Comparison of ENCODE assay signal across 15 mouse cellular contexts in genomic region chr6:52196811-52197210, GRCm38 (mm10). TPM values are rescaled to one million over a fixed set of nuclear protein-coding genes. Genes with fewer than 3 reads are reported as not detected.
DNase-seq lines count a peak whose midpoint lies in the region; ATAC-seq and TF ChIP-seq lines count a peak whose summit lies in the region.
"Had no signal": no experiment of that assay in that cellular context is flagged by ENCODE, and none has a peak within 500 bp of the region (broad histone marks: within the 10 kb centered on the region; RNA-seq: fewer than 3 reads in every experiment).

No protein-coding gene starts in this region.

- ATAC-seq in hindbrain, embryonic 11.5 days (ENCODE audit: low FRiP score): no peak
- ATAC-seq in neural tube, embryonic 11.5 days (ENCODE audit: insufficient read depth, low FRiP score, low TSS enrichment): no peak; the same call in 1 of the 2 replicates
- peak; percentile 37 for ATAC-seq in lung, postnatal 0 days

- DNase-seq in hindbrain, embryonic 11.5 days (ENCODE audit: low spot score): no peak
- DNase-seq in hindbrain, embryonic 10.5 days (ENCODE audit: low spot score): no peak
- DNase-seq in neural tube, embryonic 11.5 days (ENCODE audit: low spot score): peak; percentile 60
- no peak for DNase-seq in neural tube, embryonic 10.5 days (ENCODE audit: extremely low spot score, low spot score)
- DNase-seq in lung, postnatal 0 days (ENCODE audit: low spot score): no peak
- no peak for DNase-seq in urinary bladder, postnatal 10 days (ENCODE audit: low spot score)
- no peak for DNase-seq in embryo, embryonic 9.5 days (ENCODE audit: extremely low spot score)
- DNase-seq in layer of hippocampus, postnatal 25 days (ENCODE audit: extremely low spot score in 1 of 2, low spot score in 1 of 2): no peak
- DNase-seq: thymus, adult 2 months had no signal

- TF ChIP-seq CTCF in lung, postnatal 0 days (IDR thresholded peaks at IDR 0.05): no peak

- 0 out of 2 replicates have a peak overlapping the region, but pooled peaks have one; percentile 2 for H3K4me3 ChIP-seq in hindbrain, embryonic 11.5 days (ENCODE audit: low read depth, low read length)
- H3K4me3 ChIP-seq in hindbrain, embryonic 10.5 days: no peak overlapping the region
- peak overlapping the region; percentile 87 for H3K4me3 ChIP-seq in neural tube, embryonic 11.5 days (ENCODE audit: low read depth, low read length)
- H3K4me3 ChIP-seq in lung, postnatal 0 days (ENCODE audit: low read depth, low read length): no peak overlapping the region
- H3K4me3 ChIP-seq: forebrain, embryonic 10.5 days; limb, embryonic 15.5 days had no signal

- no peaks in the 10 kb centered on the region for H3K36me3 ChIP-seq in hindbrain, embryonic 11.5 days (ENCODE audit: control insufficient read depth, insufficient read depth, low read length)
- H3K36me3 ChIP-seq in hindbrain, embryonic 10.5 days: no peaks in the 10 kb centered on the region
- H3K36me3 ChIP-seq in neural tube, embryonic 11.5 days (ENCODE audit: control insufficient read depth, insufficient read depth, low read length): peaks cover 3% of the 10 kb centered on the region; the same call in 1 of the 2 replicates
- H3K36me3 ChIP-seq in lung, postnatal 0 days (ENCODE audit: insufficient read depth, low read length): no peaks in the 10 kb centered on the region
- H3K36me3 ChIP-seq: forebrain, embryonic 10.5 days; limb, embryonic 15.5 days had no signal

- no peaks in the 10 kb centered on the region for H3K9me3 ChIP-seq in hindbrain, embryonic 11.5 days (ENCODE audit: control insufficient read depth, low read length)
- H3K9me3 ChIP-seq in hindbrain, embryonic 10.5 days: no peaks in the 10 kb centered on the region
- no peaks in the 10 kb centered on the region for H3K9me3 ChIP-seq in neural tube, embryonic 11.5 days (ENCODE audit: control insufficient read depth, low read length)
- H3K9me3 ChIP-seq in lung, postnatal 0 days (ENCODE audit: low read length): no peaks in the 10 kb centered on the region
- H3K9me3 ChIP-seq: forebrain, embryonic 10.5 days; limb, embryonic 15.5 days had no signal

- H3K27me3 ChIP-seq in hindbrain, embryonic 11.5 days (ENCODE audit: control insufficient read depth, insufficient read depth, low read length): peaks cover 80% of the 10 kb centered on the region
- peaks cover 100% of the 10 kb centered on the region for H3K27me3 ChIP-seq in hindbrain, embryonic 10.5 days (ENCODE audit: insufficient read depth, poor library complexity, severe bottlenecking)
- no peaks in the 10 kb centered on the region for H3K27me3 ChIP-seq in neural tube, embryonic 11.5 days (ENCODE audit: control insufficient read depth, insufficient read depth, low read length)
- 0 out of 2 replicates have a peak, but pooled peaks cover 9% of the 10 kb centered on the region for H3K27me3 ChIP-seq in lung, postnatal 0 days (replicated peaks; ENCODE audit: insufficient read depth, low read length)

- TF ChIP-seq EP300 in lung, postnatal 0 days (IDR thresholded peaks at IDR 0.05): no peak

- no peak overlapping the region for H3K9ac ChIP-seq in hindbrain, embryonic 11.5 days (ENCODE audit: low read depth, low read length)
- peak overlapping the region; percentile 68 for H3K9ac ChIP-seq in neural tube, embryonic 11.5 days (ENCODE audit: low read length)
- H3K9ac ChIP-seq in lung, postnatal 0 days (replicated peaks; ENCODE audit: low read depth): no peak overlapping the region
- H3K9ac ChIP-seq: limb, embryonic 15.5 days had no signal

- H3K4me2 ChIP-seq in hindbrain, embryonic 11.5 days (replicated peaks; ENCODE audit: low read depth, low read length): peak overlapping the region; percentile 8; the same call in 1 of the 2 replicates
- peak overlapping the region; percentile 99 for H3K4me2 ChIP-seq in neural tube, embryonic 11.5 days (ENCODE audit: low read depth)
- H3K4me2 ChIP-seq in lung, postnatal 0 days (replicated peaks; ENCODE audit: low read depth, low read length): peak overlapping the region; percentile 25
- H3K4me2 ChIP-seq: heart, embryonic 11.5 days; limb, embryonic 15.5 days had no signal

- peak overlapping the region; percentile 18 for H3K27ac ChIP-seq in hindbrain, embryonic 11.5 days (ENCODE audit: low read depth, low read length)
- H3K27ac ChIP-seq in hindbrain, embryonic 10.5 days: no peak overlapping the region
- H3K27ac ChIP-seq in neural tube, embryonic 11.5 days (ENCODE audit: low read depth, low read length): peak overlapping the region; percentile 100
- peak overlapping the region; percentile 57; the same call in 1 of the 2 replicates for H3K27ac ChIP-seq in lung, postnatal 0 days (ENCODE audit: low read length)
- H3K27ac ChIP-seq: forebrain, embryonic 10.5 days; limb, embryonic 15.5 days had no signal

- H3K4me1 ChIP-seq in hindbrain, embryonic 11.5 days (replicated peaks; ENCODE audit: control insufficient read depth, insufficient read depth, low read length): no peaks in the 10 kb centered on the region
- peaks cover 6% of the 10 kb centered on the region for H3K4me1 ChIP-seq in hindbrain, embryonic 10.5 days (replicated peaks)
- H3K4me1 ChIP-seq in neural tube, embryonic 11.5 days (ENCODE audit: control insufficient read depth, insufficient read depth, low read length): peaks cover 62% of the 10 kb centered on the region
- H3K4me1 ChIP-seq in lung, postnatal 0 days (ENCODE audit: insufficient read depth, low read depth, low read length): no peaks in the 10 kb centered on the region

- 1% methylated on average over 9 of the region's 9 CpGs for WGBS in hindbrain, embryonic 11.5 days
- 2% methylated on average over 9 of the region's 9 CpGs for WGBS in hindbrain, embryonic 10.5 days
- 2% methylated on average over 9 of the region's 9 CpGs for WGBS in neural tube, embryonic 11.5 days
- 19% methylated on average over 9 of the region's 9 CpGs for WGBS in lung, postnatal 0 days

RNA-seq across cellular contexts. Expression of gene Hoxa4, which starts 5.3 kb away (rescaled TPM):
- polyA plus RNA-seq in hindbrain, embryonic 11.5 days (2014; fragmentation: Nextera tagmentation; extraction: Ambion mirVana): 11.9 and 12.8 TPM in 2 replicates
- polyA plus RNA-seq in hindbrain, embryonic 10.5 days (2016; fragmentation: Nextera tagmentation; extraction: Ambion mirVana): 0.14 and 4.3 TPM in 2 replicates
- 10.2 and 11.7 TPM in 2 replicates for polyA plus RNA-seq in neural tube, embryonic 11.5 days (2014; fragmentation: Nextera tagmentation; extraction: Ambion mirVana)
- polyA plus RNA-seq in lung, postnatal 0 days (2015; fragmentation: Nextera tagmentation; extraction: Ambion mirVana): 3.7 and 3.9 TPM in 2 replicates
- not detected for total RNA-seq in layer of hippocampus, postnatal 25 days (2021)
- total RNA-seq: left cerebral cortex, adult 18-20 months had no signal
- polyA plus RNA-seq: forebrain, embryonic 10.5 days had no signal

RNA-seq across cellular contexts. Expression of gene Hoxa5, which starts 7.6 kb away (rescaled TPM):
- 23.8 and 39.3 TPM in 2 replicates for polyA plus RNA-seq in hindbrain, embryonic 11.5 days (2014; fragmentation: Nextera tagmentation; extraction: Ambion mirVana)
- 1.8 TPM in 1 of 2 replicates, not detected in the other for polyA plus RNA-seq in hindbrain, embryonic 10.5 days (2016; fragmentation: Nextera tagmentation; extraction: Ambion mirVana)
- 53.4 and 56.5 TPM in 2 replicates for polyA plus RNA-seq in neural tube, embryonic 11.5 days (2014; fragmentation: Nextera tagmentation; extraction: Ambion mirVana)
- 39.7 and 40.3 TPM in 2 replicates for polyA plus RNA-seq in lung, postnatal 0 days (2015; fragmentation: Nextera tagmentation; extraction: Ambion mirVana)
- total RNA-seq in layer of hippocampus, postnatal 25 days (2021): not detected
- total RNA-seq: left cerebral cortex, adult 18-20 months had no signal
- polyA plus RNA-seq: forebrain, embryonic 10.5 days had no signal

RNA-seq across cellular contexts. Expression of gene Hoxa6, which starts 11.7 kb away (rescaled TPM):
- polyA plus RNA-seq in hindbrain, embryonic 11.5 days (2014; fragmentation: Nextera tagmentation; extraction: Ambion mirVana): 2.1 and 11.6 TPM in 2 replicates
- not detected in 2 replicates for polyA plus RNA-seq in hindbrain, embryonic 10.5 days (2016; fragmentation: Nextera tagmentation; extraction: Ambion mirVana)
- polyA plus RNA-seq in neural tube, embryonic 11.5 days (2014; fragmentation: Nextera tagmentation; extraction: Ambion mirVana): 16.0 and 18.8 TPM in 2 replicates
- polyA plus RNA-seq in lung, postnatal 0 days (2015; fragmentation: Nextera tagmentation; extraction: Ambion mirVana): 0.95 and 1.1 TPM in 2 replicates
- total RNA-seq in layer of hippocampus, postnatal 25 days (2021): not detected
- total RNA-seq: left cerebral cortex, adult 18-20 months had no signal
- polyA plus RNA-seq: embryonic facial prominence, embryonic 11.5 days; forebrain, embryonic 10.5 days; heart, embryonic 11.5 days had no signal

RNA-seq across cellular contexts. Expression of gene Hoxa3, which starts 16.3 kb away (rescaled TPM):
- polyA plus RNA-seq in hindbrain, embryonic 11.5 days (2014; fragmentation: Nextera tagmentation; extraction: Ambion mirVana): 13.3 and 14.2 TPM in 2 replicates
- 3.6 and 9.7 TPM in 2 replicates for polyA plus RNA-seq in hindbrain, embryonic 10.5 days (2016; fragmentation: Nextera tagmentation; extraction: Ambion mirVana)
- 20.2 TPM in 2 replicates for polyA plus RNA-seq in neural tube, embryonic 11.5 days (2014; fragmentation: Nextera tagmentation; extraction: Ambion mirVana)
- 4.3 and 4.8 TPM in 2 replicates for polyA plus RNA-seq in lung, postnatal 0 days (2015; fragmentation: Nextera tagmentation; extraction: Ambion mirVana)
- total RNA-seq in layer of hippocampus, postnatal 25 days (2021): not detected
- total RNA-seq: left cerebral cortex, adult 18-20 months had no signal
- polyA plus RNA-seq: forebrain, embryonic 10.5 days had no signal

RNA-seq across cellular contexts. Expression of gene Gm28308, which starts 16.3 kb away (rescaled TPM):
- polyA plus RNA-seq in hindbrain, embryonic 11.5 days (2014; fragmentation: Nextera tagmentation; extraction: Ambion mirVana): not detected in 2 replicates
- polyA plus RNA-seq in hindbrain, embryonic 10.5 days (2016; fragmentation: Nextera tagmentation; extraction: Ambion mirVana): not detected in 2 replicates
- polyA plus RNA-seq in neural tube, embryonic 11.5 days (2014; fragmentation: Nextera tagmentation; extraction: Ambion mirVana): not detected in 2 replicates
- not detected in 2 replicates for polyA plus RNA-seq in lung, postnatal 0 days (2015; fragmentation: Nextera tagmentation; extraction: Ambion mirVana)
- not detected for total RNA-seq in layer of hippocampus, postnatal 25 days (2021)
- total RNA-seq: left cerebral cortex, adult 18-20 months; megakaryocyte progenitor cell, adult 5-6 weeks had no signal
- polyA plus RNA-seq: forebrain, embryonic 10.5 days; heart, embryonic 11.5 days had no signal

Comparison
In these comparisons a context has a peak if more than half of its experiments do, and no peak if none do; other contexts are left out.
1. H3K4me3 ChIP-seq: peak in hindbrain, embryonic 11.5 days (single experiment) and neural tube, embryonic 11.5 days (single experiment); none in hindbrain, embryonic 10.5 days (single experiment) and lung, postnatal 0 days (single experiment).
2. H3K4me2 ChIP-seq: peak in every context shown above with its lines; median percentile 99 in neural tube, embryonic 11.5 days; 25 in lung, postnatal 0 days; 8 in hindbrain, embryonic 11.5 days.